Mouse (Mus musculus) skeletal muscle tissue, adult 2 months (tissue): ENCODE results near the gene Adm2.

ENCODE experiments used
- DNase-seq: peaks from one replicate; pipeline ENCODE4 v3.0.0-alpha.2; 2012; ENCODE audit warnings: low read depth, low spot score

The Adm2 gene

GRCm38 (mm10) chr15:89322670-89323522 lies at the start of gene Adm2:
Gene Adm2, plus strand, starts transcription at chr15:89322720.
- no peak for DNase-seq

GRCm38 (mm10) chr15:89275497-89275896 lies 47.0 kb upstream of the Adm2 start:
- no peak for DNase-seq

- no peak for DNase-seq
Observed at GRCm38 (mm10) chr15:89277366-89277765, 45.2 kb upstream of the Adm2 start.

- no peak for DNase-seq
Observed at GRCm38 (mm10) chr15:89282546-89282945, 40.0 kb upstream of the Adm2 start.

GRCm38 (mm10) chr15:89284094-89284493 lies 38.4 kb upstream of the Adm2 start:
- DNase-seq: no peak

- no peak for DNase-seq
Observed at GRCm38 (mm10) chr15:89285004-89285403, 37.5 kb upstream of the Adm2 start.

- no peak for DNase-seq
Observed at GRCm38 (mm10) chr15:89285478-89285877, 37.0 kb upstream of the Adm2 start.

- no peak for DNase-seq
Observed at GRCm38 (mm10) chr15:89286114-89286513, 36.4 kb upstream of the Adm2 start.

- DNase-seq: no peak
Observed at GRCm38 (mm10) chr15:89286582-89286981, 35.9 kb upstream of the Adm2 start.

- no peak for DNase-seq
Observed at GRCm38 (mm10) chr15:89288227-89288767, 34.2 kb upstream of the Adm2 start.

GRCm38 (mm10) chr15:89289455-89289854 lies 33.1 kb upstream of the Adm2 start:
- DNase-seq: no peak

- no peak for DNase-seq
Observed at GRCm38 (mm10) chr15:89291521-89291920, 31.0 kb upstream of the Adm2 start.

- no peak for DNase-seq
Observed at GRCm38 (mm10) chr15:89292795-89293194, 29.7 kb upstream of the Adm2 start.

- DNase-seq: no peak
Observed at GRCm38 (mm10) chr15:89293778-89294177, 28.7 kb upstream of the Adm2 start.

GRCm38 (mm10) chr15:89295580-89296165 lies 26.8 kb upstream of the Adm2 start:
- DNase-seq: no peak

- DNase-seq: peak; percentile 72
Observed at GRCm38 (mm10) chr15:89296465-89296864, 26.1 kb upstream of the Adm2 start.

- no peak for DNase-seq
Observed at GRCm38 (mm10) chr15:89297695-89298094, 24.8 kb upstream of the Adm2 start.

GRCm38 (mm10) chr15:89300180-89300579 lies 22.3 kb upstream of the Adm2 start:
- DNase-seq: no peak

GRCm38 (mm10) chr15:89300600-89300999 lies 21.9 kb upstream of the Adm2 start:
- DNase-seq: no peak

- DNase-seq: no peak
Observed at GRCm38 (mm10) chr15:89305966-89306365, 16.6 kb upstream of the Adm2 start.

GRCm38 (mm10) chr15:89307461-89307860 lies 15.1 kb upstream of the Adm2 start:
- DNase-seq: no peak

GRCm38 (mm10) chr15:89308406-89309139 lies 13.9 kb upstream of the Adm2 start:
- DNase-seq: no peak
